Mouse (Mus musculus): ENCODE results near the gene Myo9a. TPM values are rescaled to one million over a fixed set of nuclear protein-coding genes. Genes with fewer than 3 reads are reported as not detected.
A peak's percentile ranks its signal among the peaks of the same experiment; 100 is the strongest.
"Not testable (repeated sequence)": the region's sequence is repeated elsewhere in the genome, so short reads cannot be mapped to it uniquely, and the experiment has no call there.

Gene Myo9a
- polyA plus RNA-seq, 1 experiment: 21.2 TPM

- H3K27me3 ChIP-seq (ENCODE audit: control insufficient read depth, insufficient read depth, low read length): no peaks in the 10 kb centered on the region
- 86% methylated on average over 2 of the region's 2 CpGs for WGBS
- DNase-seq: no peak
- TF ChIP-seq CTCF (IDR thresholded peaks at IDR 0.05; ENCODE audit: borderline replicate concordance, insufficient read depth, low read depth, low read length) (no peak), POLR2A (IDR thresholded peaks at IDR 0.05; ENCODE audit: borderline replicate concordance, insufficient read depth, low read length) (no peak)
- no peaks in the 10 kb centered on the region for H3K4me1 ChIP-seq (ENCODE audit: control insufficient read depth, insufficient read depth, low read length)
- no peak overlapping the region for H3K27ac ChIP-seq (ENCODE audit: insufficient read depth, low read length)
- no peak overlapping the region for H3K4me3 ChIP-seq (replicated peaks; ENCODE audit: insufficient read depth, low read depth, low read length)
These were observed 10.1 kb upstream of the Myo9a start for GRCm38 (mm10) chr9:59740593-59740992.

GRCm38 (mm10) chr9:59743903-59744302, 6.8 kb upstream of the Myo9a start:
- 95% methylated on average over 3 of the region's 3 CpGs for WGBS
- Histone ChIP-seq H3K27ac (ENCODE audit: insufficient read depth, low read length) (no peak overlapping the region), H3K4me1 (ENCODE audit: control insufficient read depth, insufficient read depth, low read length) (no peaks in the 10 kb centered on the region), H3K27me3 (ENCODE audit: control insufficient read depth, insufficient read depth, low read length) (no peaks in the 10 kb centered on the region), H3K4me3 (replicated peaks; ENCODE audit: insufficient read depth, low read depth, low read length) (no peak overlapping the region)
- TF ChIP-seq POLR2A (IDR thresholded peaks at IDR 0.05; ENCODE audit: borderline replicate concordance, insufficient read depth, low read length) (no peak), CTCF (IDR thresholded peaks at IDR 0.05; ENCODE audit: borderline replicate concordance, insufficient read depth, low read depth, low read length) (no peak)
- DNase-seq: no peak

- no peak overlapping the region for H3K27ac ChIP-seq (ENCODE audit: insufficient read depth, low read length)
- 96% methylated on average over 2 of the region's 2 CpGs for WGBS
- no peaks in the 10 kb centered on the region for H3K4me1 ChIP-seq (ENCODE audit: control insufficient read depth, insufficient read depth, low read length)
- no peak overlapping the region for H3K4me3 ChIP-seq (replicated peaks; ENCODE audit: insufficient read depth, low read depth, low read length)
- TF ChIP-seq CTCF (IDR thresholded peaks at IDR 0.05; ENCODE audit: borderline replicate concordance, insufficient read depth, low read depth, low read length) (no peak), POLR2A (IDR thresholded peaks at IDR 0.05; ENCODE audit: borderline replicate concordance, insufficient read depth, low read length) (no peak)
- no peaks in the 10 kb centered on the region for H3K27me3 ChIP-seq (ENCODE audit: control insufficient read depth, insufficient read depth, low read length)
- no peak for DNase-seq
These were observed 2.3 kb upstream of the Myo9a start for GRCm38 (mm10) chr9:59748387-59748786.

GRCm38 (mm10) chr9:59748969-59749368, 1.7 kb upstream of the Myo9a start:
- TF ChIP-seq CTCF (IDR thresholded peaks at IDR 0.05; ENCODE audit: borderline replicate concordance, insufficient read depth, low read depth, low read length) (no peak), POLR2A (IDR thresholded peaks at IDR 0.05; ENCODE audit: borderline replicate concordance, insufficient read depth, low read length) (no peak)
- H3K4me1 ChIP-seq (ENCODE audit: control insufficient read depth, insufficient read depth, low read length): no peaks in the 10 kb centered on the region
- H3K27me3 ChIP-seq (ENCODE audit: control insufficient read depth, insufficient read depth, low read length): no peaks in the 10 kb centered on the region
- H3K27ac ChIP-seq (ENCODE audit: insufficient read depth, low read length): no peak overlapping the region
- no peak overlapping the region for H3K4me3 ChIP-seq (replicated peaks; ENCODE audit: insufficient read depth, low read depth, low read length)
- WGBS: 90% methylated on average over 11 of the region's 11 CpGs
- no peak for DNase-seq

- 29% methylated on average over 12 of the region's 12 CpGs for WGBS
- peak in 1 of 2 experiments; percentile 17 for DNase-seq
- H3K4me3 ChIP-seq (replicated peaks; ENCODE audit: insufficient read depth, low read depth, low read length): peak overlapping the region; percentile 99
- no peak for TF ChIP-seq POLR2A (IDR thresholded peaks at IDR 0.05; ENCODE audit: borderline replicate concordance, insufficient read depth, low read length)
- no peak for TF ChIP-seq CTCF (IDR thresholded peaks at IDR 0.05; ENCODE audit: borderline replicate concordance, insufficient read depth, low read depth, low read length)
- H3K4me1 ChIP-seq (ENCODE audit: control insufficient read depth, insufficient read depth, low read length): no peaks in the 10 kb centered on the region
- no peaks in the 10 kb centered on the region for H3K27me3 ChIP-seq (ENCODE audit: control insufficient read depth, insufficient read depth, low read length)
- no peak overlapping the region for H3K27ac ChIP-seq (ENCODE audit: insufficient read depth, low read length)
These were observed 973 bp upstream of the Myo9a start for GRCm38 (mm10) chr9:59749581-59750265.

- H3K4me1 ChIP-seq (ENCODE audit: control insufficient read depth, insufficient read depth, low read length): no peaks in the 10 kb centered on the region; the same call in 1 of the 2 replicates
- 1% methylated on average over 48 of the region's 49 CpGs for whole genome bisulfite sequencing
- H3K4me3 ChIP-seq (replicated peaks; ENCODE audit: insufficient read depth, low read depth, low read length): peak overlapping the region; percentile 94
- DNase-seq: peak in 1 of 2 experiments; percentile 80
- H3K27me3 ChIP-seq (ENCODE audit: control insufficient read depth, insufficient read depth, low read length): no peaks in the 10 kb centered on the region
- TF ChIP-seq CTCF (IDR thresholded peaks at IDR 0.05; ENCODE audit: borderline replicate concordance, insufficient read depth, low read depth, low read length) (no peak), POLR2A (IDR thresholded peaks at IDR 0.05; ENCODE audit: borderline replicate concordance, insufficient read depth, low read length) (0 out of 2 replicates have a peak, but pooled peaks have one; percentile 28)
- H3K27ac ChIP-seq (ENCODE audit: insufficient read depth, low read length): peak overlapping the region; percentile 92
These were observed 428 bp downstream of the Myo9a start for GRCm38 (mm10) chr9:59751066-59751581.

- Histone ChIP-seq H3K27ac (ENCODE audit: insufficient read depth, low read length) (no peak overlapping the region), H3K4me3 (replicated peaks; ENCODE audit: insufficient read depth, low read depth, low read length) (peak overlapping the region; percentile 94), H3K27me3 (ENCODE audit: control insufficient read depth, insufficient read depth, low read length) (no peaks in the 10 kb centered on the region), H3K4me1 (ENCODE audit: control insufficient read depth, insufficient read depth, low read length) (no peaks in the 10 kb centered on the region; the same call in 1 of the 2 replicates)
- TF ChIP-seq CTCF (IDR thresholded peaks at IDR 0.05; ENCODE audit: borderline replicate concordance, insufficient read depth, low read depth, low read length): no peak
- no peak for TF ChIP-seq POLR2A (IDR thresholded peaks at IDR 0.05; ENCODE audit: borderline replicate concordance, insufficient read depth, low read length)
- DNase-seq: peak in 1 of 2 experiments; percentile 8
- WGBS: 2% methylated on average over 2 of the region's 2 CpGs
These were observed 1.3 kb downstream of the Myo9a start for GRCm38 (mm10) chr9:59751966-59752365.

- 26% methylated on average over 2 of the region's 2 CpGs for WGBS
- Histone ChIP-seq H3K4me3 (replicated peaks; ENCODE audit: insufficient read depth, low read depth, low read length) (no peak overlapping the region), H3K27me3 (ENCODE audit: control insufficient read depth, insufficient read depth, low read length) (no peaks in the 10 kb centered on the region), H3K4me1 (ENCODE audit: control insufficient read depth, insufficient read depth, low read length) (no peaks in the 10 kb centered on the region; the same call in 1 of the 2 replicates), H3K27ac (ENCODE audit: insufficient read depth, low read length) (no peak overlapping the region)
- no peak for DNase-seq
- TF ChIP-seq POLR2A (IDR thresholded peaks at IDR 0.05; ENCODE audit: borderline replicate concordance, insufficient read depth, low read length): no peak
- TF ChIP-seq CTCF (IDR thresholded peaks at IDR 0.05; ENCODE audit: borderline replicate concordance, insufficient read depth, low read depth, low read length): no peak
These were observed 4.5 kb downstream of the Myo9a start for GRCm38 (mm10) chr9:59755199-59755598.

GRCm38 (mm10) chr9:59757016-59757415, 6.3 kb downstream of the Myo9a start:
- WGBS: 98% methylated on average over 3 of the region's 3 CpGs

More at GRCm38 (mm10) chr9:59757016-59757415, 6.3 kb downstream of the Myo9a start:
- H3K27ac ChIP-seq (ENCODE audit: insufficient read depth, low read length); H3K4me3 ChIP-seq (replicated peaks; ENCODE audit: insufficient read depth, low read depth, low read length); H3K27me3 ChIP-seq (ENCODE audit: control insufficient read depth, insufficient read depth, low read length); H3K4me1 ChIP-seq (ENCODE audit: control insufficient read depth, insufficient read depth, low read length); DNase-seq: not testable (repeated sequence)

Measured in cerebellum, adult 2 months (tissue).